Mouse (Mus musculus) liver, embryonic 14.5 days (tissue): ENCODE data around the gene Zfp74.

Experiments
- CTCF ChIP-seq: IDR thresholded peaks from 2 replicates; pipeline ENCODE4 v1.5.1; 2016; ENCODE audit warnings: antibody characterized with exemption, low read depth, control low read depth
- EP300 ChIP-seq: IDR thresholded peaks from 2 replicates; pipeline ENCODE4 v1.6.1; 2016; ENCODE audit warnings: antibody characterized with exemption, low read depth

DNA sequence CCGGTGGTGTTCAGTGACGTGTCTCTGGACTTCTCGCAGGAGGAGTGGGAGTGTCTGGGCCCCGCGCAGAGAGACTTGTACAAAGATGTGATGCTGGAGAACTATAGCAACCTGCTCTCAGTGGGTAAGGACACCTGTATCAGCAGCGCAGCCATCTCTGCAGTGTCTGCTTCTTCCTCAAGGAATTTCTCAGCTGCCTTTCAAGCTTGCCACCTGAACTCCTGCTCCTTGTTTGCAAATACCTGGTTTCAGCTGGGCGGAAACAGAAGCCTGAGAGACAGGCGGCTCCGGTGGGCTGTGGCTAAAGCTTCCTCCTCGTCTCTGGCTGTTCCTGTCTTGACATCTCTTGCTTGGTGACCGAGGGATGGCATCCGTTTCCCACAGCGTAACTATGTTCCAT is 41.7 kb downstream of the Zfp74 start:
- TF ChIP-seq CTCF: no peak
- no peak for TF ChIP-seq EP300
